Mouse (Mus musculus) thymus, adult 2 months (tissue): Measurements from ENCODE around the gene Snx11. TPM values are rescaled to one million over a fixed set of nuclear protein-coding genes. Genes with fewer than 3 reads are reported as not detected.

Source experiments
- DNase-seq: peaks from one replicate; pipeline ENCODE4 v3.0.0; 2021
- H3K27ac ChIP-seq: fragments of 200-500 bp; 2 replicates; pipeline ENCODE4 v1.5.1; 2012; ENCODE audit warnings: low read length, control low read depth; ENCODE audit not compliant: control insufficient read depth, insufficient read depth
- H3K27me3 ChIP-seq: fragments of 200-500 bp; 2 replicates; pipeline ENCODE4 v1.6.1; 2012; ENCODE audit warnings: mild to moderate bottlenecking, low read length, moderate library complexity, mixed read lengths; ENCODE audit not compliant: control insufficient read depth, insufficient read depth
- H3K36me3 ChIP-seq: fragments of 200-500 bp; 2 replicates; pipeline ENCODE4 v1.6.1; 2012; ENCODE audit warnings: mild to moderate bottlenecking, low read length, moderate library complexity; ENCODE audit not compliant: control insufficient read depth, insufficient read depth
- H3K4me1 ChIP-seq: fragments of 200-500 bp; replicated peaks from 2 replicates; pipeline ENCODE4 v1.6.1; 2012; ENCODE audit warnings: low read length; ENCODE audit not compliant: control insufficient read depth, insufficient read depth
- H3K4me3 ChIP-seq: fragments of 200-500 bp; 2 replicates; pipeline ENCODE4 v1.5.1; 2012; ENCODE audit warnings: mild to moderate bottlenecking, low read length, control low read depth, moderate library complexity; ENCODE audit not compliant: control insufficient read depth, insufficient read depth
- CTCF ChIP-seq: fragments of 200-500 bp; IDR thresholded peaks from 2 replicates; pipeline ENCODE4 v1.5.1; 2012; ENCODE audit warnings: mild to moderate bottlenecking, control low read depth, low read length, moderate library complexity, borderline replicate concordance; ENCODE audit not compliant: control insufficient read depth, poor library complexity, insufficient read depth; ENCODE audit errors: extremely low read depth
- POLR2A ChIP-seq: fragments of 200-500 bp; IDR thresholded peaks from 2 replicates; pipeline ENCODE4 v1.6.1; 2012; ENCODE audit warnings: mild to moderate bottlenecking, low read length, control low read depth, moderate library complexity; ENCODE audit not compliant: control insufficient read depth, poor library complexity, insufficient read depth; ENCODE audit errors: extremely low read depth
- WGBS: fragments of 180-500 bp; shearing (Covaris S2); methylation state at CpG from one replicate; pipeline ENCODE4 v1.1.7; 2018; 5-methylcytosine and 5-hydroxymethylcytosine counted together
- polyA plus RNA-seq: library from polyadenylated mRNA; depleted of rRNA; stranded (reverse); fragments of >200 nt; gene quantifications from 2 replicates; pipeline ENCODE4 v1.2.3, GENCODE M21; 2012

The Snx11 gene
- polyA plus RNA-seq, 1 experiment = 25.0 TPM

GRCm38 (mm10) chr11:96822675-96823470, 45.5 kb upstream of the Snx11 start:
- Histone ChIP-seq H3K27me3 (no peaks in the 10 kb centered on the region), H3K27ac (no peak overlapping the region), H3K4me1 (peaks cover 17% of the 10 kb centered on the region), H3K36me3 (peaks cover 37% of the 10 kb centered on the region), H3K4me3 (peak overlapping the region; percentile 43)
- TF ChIP-seq POLR2A (no peak), CTCF (no peak)
- WGBS = 55% methylated on average over 4 of the region's 4 CpGs
- no peak for DNase-seq

GRCm38 (mm10) chr11:96821956-96822355, 44.6 kb upstream of the Snx11 start:
- H3K27me3 ChIP-seq = no peaks in the 10 kb centered on the region
- H3K4me1 ChIP-seq = peaks cover 17% of the 10 kb centered on the region
- WGBS = 91% methylated on average over 10 of the region's 10 CpGs
- TF ChIP-seq CTCF = no peak
- no peak for TF ChIP-seq POLR2A
- DNase-seq = no peak
- H3K27ac ChIP-seq = no peak overlapping the region
- no peak overlapping the region for H3K4me3 ChIP-seq
- H3K36me3 ChIP-seq = peaks cover 37% of the 10 kb centered on the region

DNA sequence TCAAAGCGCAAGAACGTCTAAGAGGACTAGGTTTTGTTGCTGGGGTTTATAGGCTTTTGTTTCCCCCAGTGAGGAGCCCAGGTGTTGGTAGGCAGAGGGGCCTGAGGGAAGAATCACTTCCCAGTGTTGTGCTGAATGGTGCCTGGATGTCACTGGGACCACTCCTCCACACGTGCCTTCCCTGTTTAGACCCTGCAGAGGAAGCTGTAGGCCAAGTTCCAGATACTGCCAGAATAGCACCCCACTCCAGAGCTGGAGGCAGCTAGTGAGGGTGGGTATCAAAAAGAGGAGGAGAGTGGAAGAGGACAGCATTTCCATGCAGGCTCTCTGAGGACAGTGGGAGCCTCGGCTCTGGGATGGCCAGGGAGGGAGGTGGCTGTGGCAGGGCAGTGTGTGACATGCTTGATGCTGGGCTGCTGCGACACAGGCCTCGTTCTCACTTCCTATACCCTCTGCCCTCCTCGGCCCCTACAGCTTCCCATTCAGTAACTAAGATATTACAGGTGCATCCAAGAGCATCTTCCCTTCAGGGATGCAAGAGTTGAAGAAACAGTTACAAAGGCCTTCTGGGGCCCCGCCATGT, 40.9 kb upstream of the Snx11 start:
- no peak overlapping the region for H3K4me3 ChIP-seq
- WGBS = 89% methylated on average over 8 of the region's 8 CpGs
- no peak overlapping the region for H3K27ac ChIP-seq
- no peak for DNase-seq
- peaks cover 7% of the 10 kb centered on the region for H3K4me1 ChIP-seq
- peaks cover 37% of the 10 kb centered on the region for H3K36me3 ChIP-seq
- TF ChIP-seq CTCF (no peak), POLR2A (no peak)
- H3K27me3 ChIP-seq = no peaks in the 10 kb centered on the region

DNA sequence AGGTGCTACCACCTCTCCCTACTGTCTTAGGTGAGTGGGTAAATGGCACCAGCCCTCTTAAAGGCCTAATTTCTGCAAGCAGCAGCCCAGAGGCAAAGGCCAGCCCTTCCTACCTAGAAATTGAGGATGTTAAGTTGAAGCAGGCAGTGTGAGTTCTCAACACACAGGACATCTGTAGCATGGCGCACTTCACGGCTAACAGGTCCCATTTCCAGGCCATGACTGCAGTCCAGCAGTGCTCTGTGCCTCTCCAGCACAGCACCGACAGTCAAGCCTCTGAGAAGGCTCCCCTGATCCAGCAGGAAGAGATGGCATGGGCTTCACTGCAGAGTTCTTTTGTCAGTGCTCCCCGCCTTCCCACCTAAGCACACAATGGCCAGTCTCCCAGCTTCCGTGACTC, 39.6 kb upstream of the Snx11 start:
- Histone ChIP-seq H3K4me1 (no peaks in the 10 kb centered on the region), H3K36me3 (peaks cover 36% of the 10 kb centered on the region), H3K27me3 (no peaks in the 10 kb centered on the region), H3K27ac (no peak overlapping the region), H3K4me3 (no peak overlapping the region)
- no peak for DNase-seq
- no peak for TF ChIP-seq POLR2A
- TF ChIP-seq CTCF = no peak
- WGBS = 98% methylated on average over 5 of the region's 5 CpGs

DNA sequence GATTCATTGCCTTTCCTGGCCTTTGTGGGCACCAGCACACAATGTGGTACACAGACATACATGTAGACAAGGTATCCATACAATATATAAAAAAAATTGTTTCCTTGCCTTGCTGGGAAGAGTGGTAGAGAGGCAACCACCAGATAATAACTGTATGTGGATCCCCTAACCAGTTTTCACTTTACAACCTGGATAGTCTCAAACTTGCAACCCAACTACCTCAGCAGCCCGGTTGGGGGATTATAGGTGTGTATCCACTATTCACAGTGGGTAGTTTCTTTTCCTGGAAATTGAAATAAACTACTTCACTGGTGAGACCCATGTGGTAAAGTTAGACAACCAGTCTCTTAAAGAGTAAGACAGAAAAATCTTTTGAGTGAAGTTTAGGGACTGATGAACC, 39.1 kb upstream of the Snx11 start:
- H3K27me3 ChIP-seq = no peaks in the 10 kb centered on the region

GRCm38 (mm10) chr11:96815895-96816294, 38.5 kb upstream of the Snx11 start:
- Histone ChIP-seq H3K27ac (no peak overlapping the region), H3K27me3 (no peaks in the 10 kb centered on the region), H3K36me3 (peaks cover 25% of the 10 kb centered on the region), H3K4me3 (no peak overlapping the region), H3K4me1 (no peaks in the 10 kb centered on the region)
- WGBS = 100% methylated on average over 2 of the region's 2 CpGs
- TF ChIP-seq POLR2A = no peak
- no peak for TF ChIP-seq CTCF
- DNase-seq = no peak

More for the DNA sequence above, 39.1 kb upstream of the Snx11 start:
- no peak for TF ChIP-seq CTCF
- no peak for TF ChIP-seq POLR2A
- no peaks in the 10 kb centered on the region for H3K4me1 ChIP-seq
- no peak overlapping the region for H3K4me3 ChIP-seq
- DNase-seq = no peak
- H3K27ac ChIP-seq = no peak overlapping the region
- 100% methylated on average over 1 of the region's 1 CpGs for WGBS
- H3K36me3 ChIP-seq = peaks cover 31% of the 10 kb centered on the region
